Comparison of ENCODE assay signal across 13 mouse cellular contexts in genomic region chr12:81055000-81055705, GRCm38 (mm10). TPM values are rescaled to one million over a fixed set of nuclear protein-coding genes. Genes with fewer than 3 reads are reported as not detected.
A peak's percentile ranks its signal among the peaks of the same experiment; 100 is the strongest.
DNase-seq lines count a peak whose midpoint lies in the region; ATAC-seq and TF ChIP-seq lines count a peak whose summit lies in the region.
"Had no signal": no experiment of that assay in that cellular context is flagged by ENCODE, and none has a peak within 500 bp of the region (broad histone marks: within the 10 kb centered on the region; RNA-seq: fewer than 3 reads in every experiment).

No protein-coding gene starts in this region.

- no peak overlapping the region for H3K27ac ChIP-seq in neural tube, embryonic 11.5 days (ENCODE audit: low read depth, low read length)
- H3K27ac ChIP-seq in neural tube, embryonic 15.5 days (replicated peaks), result no peak overlapping the region
- 0 out of 2 replicates have a peak overlapping the region, but pooled peaks have one; percentile 0 for H3K27ac ChIP-seq in forebrain, embryonic 12.5 days
- H3K27ac ChIP-seq in hindbrain, postnatal 0 days, result peak overlapping the region; percentile 51; the same call in 1 of the 2 replicates
- peak overlapping the region; percentile 32; the same call in 1 of the 2 replicates for H3K27ac ChIP-seq in midbrain, postnatal 0 days (ENCODE audit: low read depth, low read length)
- H3K27ac ChIP-seq: embryonic facial prominence, embryonic 13.5 days; gastrocnemius, adult 2 months had no signal

- ATAC-seq in neural tube, embryonic 11.5 days (ENCODE audit: insufficient read depth, low FRiP score, low TSS enrichment), result no peak
- ATAC-seq in neural tube, embryonic 15.5 days (ENCODE audit: low FRiP score), result no peak; the same call in 1 of the 2 replicates
- peak; percentile 44; the same call in 1 of the 2 replicates for ATAC-seq in forebrain, embryonic 12.5 days (ENCODE audit: low FRiP score)
- peak; percentile 87 for ATAC-seq in hindbrain, postnatal 0 days
- ATAC-seq in midbrain, postnatal 0 days (ENCODE audit: low FRiP score), result no peak
- ATAC-seq: liver, postnatal 0 days had no signal

- 56% methylated on average over 11 of the region's 11 CpGs for WGBS in neural tube, embryonic 11.5 days
- 26% methylated on average over 11 of the region's 11 CpGs for WGBS in neural tube, embryonic 15.5 days
- WGBS in forebrain, embryonic 12.5 days, result 46% methylated on average over 11 of the region's 11 CpGs
- 18% methylated on average over 11 of the region's 11 CpGs for WGBS in hindbrain, postnatal 0 days
- 28% methylated on average over 11 of the region's 11 CpGs for WGBS in midbrain, postnatal 0 days

- no peaks in the 10 kb centered on the region for H3K27me3 ChIP-seq in neural tube, embryonic 11.5 days (ENCODE audit: control insufficient read depth, insufficient read depth, low read length)
- H3K27me3 ChIP-seq in neural tube, embryonic 15.5 days (replicated peaks), result no peaks in the 10 kb centered on the region
- no peaks in the 10 kb centered on the region for H3K27me3 ChIP-seq in forebrain, embryonic 12.5 days
- no peaks in the 10 kb centered on the region for H3K27me3 ChIP-seq in hindbrain, postnatal 0 days (ENCODE audit: insufficient read depth, low read length)
- no peaks in the 10 kb centered on the region for H3K27me3 ChIP-seq in midbrain, postnatal 0 days (ENCODE audit: insufficient read depth, low read length)
- H3K27me3 ChIP-seq: embryonic facial prominence, embryonic 13.5 days had no signal

- no peak for TF ChIP-seq CTCF in hindbrain, postnatal 0 days (IDR thresholded peaks at IDR 0.05; ENCODE audit: low read depth)
- TF ChIP-seq CTCF in midbrain, postnatal 0 days (IDR thresholded peaks at IDR 0.05), result no peak

- no peaks in the 10 kb centered on the region for H3K9me3 ChIP-seq in neural tube, embryonic 11.5 days (ENCODE audit: control insufficient read depth, low read length)
- H3K9me3 ChIP-seq in neural tube, embryonic 15.5 days (replicated peaks), result no peaks in the 10 kb centered on the region
- no peaks in the 10 kb centered on the region for H3K9me3 ChIP-seq in forebrain, embryonic 12.5 days
- H3K9me3 ChIP-seq in hindbrain, postnatal 0 days (ENCODE audit: low read length), result no peaks in the 10 kb centered on the region
- H3K9me3 ChIP-seq in midbrain, postnatal 0 days (ENCODE audit: low read length), result no peaks in the 10 kb centered on the region
- H3K9me3 ChIP-seq: embryonic facial prominence, embryonic 13.5 days had no signal

- 0 out of 2 replicates have a peak overlapping the region, but pooled peaks have one; percentile 5 for H3K4me2 ChIP-seq in neural tube, embryonic 11.5 days (ENCODE audit: low read depth)
- no peak overlapping the region for H3K4me2 ChIP-seq in neural tube, embryonic 15.5 days
- H3K4me2 ChIP-seq in forebrain, embryonic 12.5 days, result no peak overlapping the region
- no peak overlapping the region for H3K4me2 ChIP-seq in hindbrain, postnatal 0 days (ENCODE audit: low read depth, low read length)
- H3K4me2 ChIP-seq in midbrain, postnatal 0 days (ENCODE audit: low read depth, low read length, poor library complexity, severe bottlenecking), result no peak overlapping the region
- H3K4me2 ChIP-seq: embryonic facial prominence, embryonic 13.5 days had no signal

- no peaks in the 10 kb centered on the region for H3K36me3 ChIP-seq in neural tube, embryonic 11.5 days (ENCODE audit: control insufficient read depth, insufficient read depth, low read length)
- H3K36me3 ChIP-seq in neural tube, embryonic 15.5 days, result no peaks in the 10 kb centered on the region
- H3K36me3 ChIP-seq in forebrain, embryonic 12.5 days (replicated peaks), result no peaks in the 10 kb centered on the region
- H3K36me3 ChIP-seq in hindbrain, postnatal 0 days (ENCODE audit: insufficient read depth, low read length), result no peaks in the 10 kb centered on the region
- no peaks in the 10 kb centered on the region for H3K36me3 ChIP-seq in midbrain, postnatal 0 days (ENCODE audit: insufficient read depth, low read length)
- H3K36me3 ChIP-seq: embryonic facial prominence, embryonic 13.5 days had no signal

- H3K4me1 ChIP-seq in neural tube, embryonic 11.5 days (ENCODE audit: control insufficient read depth, insufficient read depth, low read length), result peaks cover 6% of the 10 kb centered on the region; the same call in 1 of the 2 replicates
- H3K4me1 ChIP-seq in neural tube, embryonic 15.5 days, result 0 out of 2 replicates have a peak, but pooled peaks cover 3% of the 10 kb centered on the region
- peaks cover 16% of the 10 kb centered on the region for H3K4me1 ChIP-seq in forebrain, embryonic 12.5 days
- no peaks in the 10 kb centered on the region; the same call in 1 of the 2 replicates for H3K4me1 ChIP-seq in hindbrain, postnatal 0 days (ENCODE audit: insufficient read depth, low read length)
- H3K4me1 ChIP-seq in midbrain, postnatal 0 days (ENCODE audit: insufficient read depth, low read length), result no peaks in the 10 kb centered on the region

- peak; percentile 24 for DNase-seq in neural tube, embryonic 11.5 days (ENCODE audit: low spot score)
- peak; percentile 57 for DNase-seq in hindbrain, postnatal 0 days (ENCODE audit: low spot score)
- peak; percentile 66 for DNase-seq in midbrain, postnatal 0 days (ENCODE audit: low spot score)
- no peak for DNase-seq in urinary bladder, postnatal 14 days (ENCODE audit: low spot score)
- DNase-seq in ovary, postnatal 10 days (ENCODE audit: low spot score), result no peak
- DNase-seq in kidney, adult 18-20 months, result no peak
- DNase-seq: cerebellum, adult 11-12 months; gastrocnemius, adult 2 months; kidney, adult 9 months; liver, postnatal 0 days had no signal

- no peak overlapping the region for H3K4me3 ChIP-seq in neural tube, embryonic 11.5 days (ENCODE audit: low read depth, low read length)
- no peak overlapping the region for H3K4me3 ChIP-seq in neural tube, embryonic 15.5 days (replicated peaks)
- no peak overlapping the region for H3K4me3 ChIP-seq in forebrain, embryonic 12.5 days (replicated peaks)
- H3K4me3 ChIP-seq in hindbrain, postnatal 0 days (ENCODE audit: low read length), result no peak overlapping the region
- no peak overlapping the region for H3K4me3 ChIP-seq in midbrain, postnatal 0 days (ENCODE audit: low read depth, low read length)
- H3K4me3 ChIP-seq: embryonic facial prominence, embryonic 13.5 days; gastrocnemius, adult 2 months had no signal

- H3K9ac ChIP-seq in neural tube, embryonic 11.5 days (ENCODE audit: low read length), result no peak overlapping the region
- H3K9ac ChIP-seq in neural tube, embryonic 15.5 days (replicated peaks), result no peak overlapping the region
- no peak overlapping the region for H3K9ac ChIP-seq in forebrain, embryonic 12.5 days
- no peak overlapping the region for H3K9ac ChIP-seq in hindbrain, postnatal 0 days (replicated peaks; ENCODE audit: low read length)
- H3K9ac ChIP-seq in midbrain, postnatal 0 days (replicated peaks; ENCODE audit: low read length, poor library complexity, severe bottlenecking), result no peak overlapping the region
- H3K9ac ChIP-seq: embryonic facial prominence, embryonic 13.5 days; liver, postnatal 0 days had no signal

RNA-seq across cellular contexts. Expression of gene Smoc1, which starts 28.5 kb away (rescaled TPM):
- polyA plus RNA-seq in neural tube, embryonic 11.5 days (2014; fragmentation: Nextera tagmentation; extraction: Ambion mirVana), result 13.1 and 14.0 TPM in 2 replicates
- polyA plus RNA-seq in neural tube, embryonic 15.5 days (2015; fragmentation: Nextera tagmentation; extraction: Ambion mirVana), result 13.1 and 15.1 TPM in 2 replicates
- polyA plus RNA-seq in forebrain, embryonic 12.5 days (2016; fragmentation: Nextera tagmentation; extraction: Ambion mirVana), result 7.3 and 8.5 TPM in 2 replicates
- 32.7 and 42.0 TPM in 2 replicates for total RNA-seq in hindbrain, postnatal 0 days (2014; rRNA removed)
- 30.5 and 31.5 TPM in 2 replicates for polyA plus RNA-seq in hindbrain, postnatal 0 days (2015; fragmentation: Nextera tagmentation; extraction: Ambion mirVana)
- total RNA-seq in midbrain, postnatal 0 days (2014; rRNA removed), result 28.7 and 32.0 TPM in 2 replicates
- polyA plus RNA-seq in midbrain, postnatal 0 days (2015; fragmentation: Nextera tagmentation; extraction: Ambion mirVana), result 24.5 and 26.6 TPM in 2 replicates

Comparison
In these comparisons a context has a peak if more than half of its experiments do, and no peak if none do; other contexts are left out.
1. ATAC-seq: peak in forebrain, embryonic 12.5 days (single experiment) and hindbrain, postnatal 0 days (single experiment); none in neural tube, embryonic 11.5 days (single experiment), neural tube, embryonic 15.5 days (single experiment) and midbrain, postnatal 0 days (single experiment).
2. DNase-seq: peak in neural tube, embryonic 11.5 days (single experiment), hindbrain, postnatal 0 days (single experiment) and midbrain, postnatal 0 days (single experiment); none in urinary bladder, postnatal 14 days (single experiment), ovary, postnatal 10 days (single experiment) and kidney, adult 18-20 months (single experiment).
3. H3K27ac ChIP-seq: peak in forebrain, embryonic 12.5 days (single experiment), hindbrain, postnatal 0 days (single experiment) and midbrain, postnatal 0 days (single experiment); none in neural tube, embryonic 11.5 days (single experiment) and neural tube, embryonic 15.5 days (single experiment).